Mouse (Mus musculus): Measurements from ENCODE around the gene Knstrn.

Knstrn gene

DNA sequence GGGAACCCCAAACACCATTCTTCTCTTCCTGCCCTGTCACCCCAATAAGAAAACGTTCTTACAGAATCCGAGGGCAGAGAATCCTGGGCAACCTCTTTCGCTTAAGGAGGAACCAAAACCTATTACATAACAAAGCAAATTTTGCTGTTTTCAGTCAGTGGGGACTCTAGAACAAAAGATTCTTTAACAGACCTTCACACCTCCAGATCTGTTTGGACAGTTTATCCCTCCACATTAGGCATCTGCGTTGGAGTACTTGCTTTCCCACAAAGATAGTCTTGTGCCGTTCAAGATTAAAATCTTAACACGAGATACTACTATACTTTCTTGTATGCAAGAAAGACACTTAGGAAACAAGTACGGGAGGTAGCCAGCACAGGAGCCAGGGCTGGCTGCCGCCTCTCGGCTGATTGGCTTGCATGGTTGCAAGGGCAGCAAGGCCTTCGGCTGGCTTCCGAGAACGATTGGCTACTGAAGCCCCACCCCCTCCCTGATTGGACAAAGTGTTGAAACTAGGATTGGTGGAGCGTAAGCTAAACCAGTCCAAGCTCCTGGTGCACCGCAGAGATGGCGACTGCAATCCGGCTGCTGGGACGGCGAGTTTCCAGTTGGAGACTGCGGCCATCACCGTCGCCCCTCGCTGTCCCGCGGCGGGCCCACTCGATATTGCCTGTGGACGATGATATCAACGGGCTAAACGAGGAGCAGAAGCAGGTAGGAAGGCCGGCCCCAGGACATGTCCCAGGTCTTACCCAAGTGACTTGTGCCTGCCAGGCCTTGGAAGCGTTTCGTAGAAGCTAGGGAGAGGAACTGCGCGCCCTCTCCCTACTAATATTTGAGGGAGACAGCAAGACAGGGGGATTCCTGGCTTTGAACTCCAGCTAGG is 47.9 kb downstream of the Knstrn start, which contains the start of gene Ivd:
Gene Ivd, plus strand, starts transcription at position 501 of the 886 bp plus-strand sequence.
- peak; percentile 93 for DNase-seq (ENCODE audit: extremely low read depth, insufficient read length, low spot score)

DNA sequence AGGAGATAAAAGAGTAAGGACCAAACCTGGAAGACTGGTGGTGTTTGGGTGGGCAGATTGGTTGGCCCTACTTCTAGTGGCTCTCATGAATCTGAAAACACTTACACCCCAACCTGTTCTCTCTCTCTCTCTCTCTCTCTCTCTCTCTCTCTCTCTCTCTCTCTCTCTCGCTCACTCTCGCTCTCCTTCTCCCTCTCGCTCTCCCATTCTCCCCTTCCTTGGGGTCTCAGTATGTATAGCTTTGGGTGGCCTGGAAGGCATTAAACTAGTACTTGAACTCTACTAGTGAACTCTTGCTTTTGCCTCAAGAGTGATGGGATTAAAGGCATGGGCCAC is 48.5 kb downstream of the Knstrn start:
- DNase-seq (ENCODE audit: extremely low read depth, insufficient read length, low spot score) = no peak

DNA sequence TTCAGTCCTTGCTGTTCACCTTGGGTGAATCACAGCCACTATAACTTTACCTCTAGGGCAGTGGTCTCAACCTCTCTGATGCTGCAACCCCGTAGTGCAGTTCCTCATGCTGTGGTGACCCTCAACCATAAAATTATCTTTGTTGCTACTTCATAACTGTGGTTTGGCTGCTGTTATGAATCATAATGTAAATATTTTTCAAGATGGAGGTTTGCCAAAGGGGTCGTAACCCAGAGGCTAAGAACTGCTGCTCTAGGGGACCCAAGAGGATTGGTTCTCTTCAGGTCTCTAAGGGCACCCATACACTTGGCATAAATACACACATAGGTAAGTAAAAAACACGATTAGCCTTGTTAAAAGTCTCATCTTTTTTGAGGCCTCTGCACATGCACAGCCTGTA is 56.8 kb downstream of the Knstrn start:
- no peak for DNase-seq (ENCODE audit: extremely low read depth, insufficient read length, low spot score)

DNA sequence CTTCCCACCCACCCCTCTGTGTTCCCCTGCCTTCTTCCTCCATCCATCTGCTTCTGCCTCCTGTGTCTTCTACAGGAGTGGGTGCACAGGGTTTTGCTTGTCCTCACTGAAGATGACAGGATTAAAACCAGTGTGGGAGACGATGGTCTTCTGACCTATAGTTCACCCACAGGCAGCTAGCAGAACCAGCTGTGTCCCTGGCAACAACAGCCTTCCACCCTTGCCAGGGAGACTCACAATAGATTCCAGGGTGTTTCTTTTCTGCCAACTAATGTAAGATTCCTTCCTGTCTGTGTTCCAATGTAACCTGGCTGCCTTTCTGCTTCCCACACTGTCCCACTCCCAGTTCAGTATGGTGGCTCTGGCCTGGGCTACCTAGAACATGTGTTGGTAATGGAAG is 57.2 kb downstream of the Knstrn start:
- no peak for DNase-seq (ENCODE audit: extremely low read depth, insufficient read length, low spot score)

DNA sequence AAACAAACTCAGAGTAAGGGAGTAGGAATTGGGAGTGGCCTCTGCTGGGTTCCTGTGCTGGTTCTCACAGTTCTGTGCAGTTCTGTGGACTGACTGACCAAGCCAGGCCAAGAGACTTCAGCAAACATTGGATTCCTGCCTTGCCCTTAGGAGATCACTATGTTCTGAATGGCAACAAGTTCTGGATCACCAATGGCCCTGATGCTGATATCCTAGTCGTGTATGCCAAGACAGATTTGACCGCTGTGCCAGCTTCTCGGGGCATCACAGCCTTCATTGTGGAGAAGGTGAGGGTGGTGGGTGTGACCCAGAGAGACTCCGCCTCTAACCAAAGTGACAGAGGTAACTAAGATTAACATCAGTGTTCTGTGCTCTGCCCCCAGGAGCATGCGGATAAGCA is 59.2 kb downstream of the Knstrn start:
- DNase-seq (ENCODE audit: extremely low read depth, insufficient read length, low spot score) = no peak

DNA sequence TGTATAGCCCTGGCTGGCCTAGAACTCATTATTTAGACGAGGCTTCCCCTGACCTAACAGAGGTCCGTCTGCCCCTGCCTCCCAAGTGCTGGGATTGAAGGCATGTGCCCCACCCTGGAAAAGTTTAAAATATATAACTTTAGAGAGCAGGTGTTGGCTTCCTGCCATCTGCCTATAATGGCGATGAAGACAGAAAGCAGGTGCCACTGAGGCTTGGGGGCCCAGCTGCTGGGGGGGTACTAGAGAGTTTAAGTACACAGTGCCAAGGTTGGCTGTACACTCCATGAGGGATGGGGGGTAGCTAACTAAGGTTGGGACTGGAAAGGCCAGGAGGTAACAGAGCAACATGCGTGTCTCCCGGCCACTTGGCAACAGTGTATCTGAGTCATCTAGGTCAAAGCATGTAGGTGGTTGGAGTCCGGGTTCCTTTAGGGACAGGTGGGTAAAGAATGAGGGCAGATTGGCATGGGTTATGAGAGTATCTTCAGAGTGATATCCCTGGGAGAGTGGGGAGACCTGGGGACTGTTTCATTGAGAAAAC is 60.2 kb downstream of the Knstrn start:
- DNase-seq (ENCODE audit: extremely low read depth, insufficient read length, low spot score) = no peak

DNA sequence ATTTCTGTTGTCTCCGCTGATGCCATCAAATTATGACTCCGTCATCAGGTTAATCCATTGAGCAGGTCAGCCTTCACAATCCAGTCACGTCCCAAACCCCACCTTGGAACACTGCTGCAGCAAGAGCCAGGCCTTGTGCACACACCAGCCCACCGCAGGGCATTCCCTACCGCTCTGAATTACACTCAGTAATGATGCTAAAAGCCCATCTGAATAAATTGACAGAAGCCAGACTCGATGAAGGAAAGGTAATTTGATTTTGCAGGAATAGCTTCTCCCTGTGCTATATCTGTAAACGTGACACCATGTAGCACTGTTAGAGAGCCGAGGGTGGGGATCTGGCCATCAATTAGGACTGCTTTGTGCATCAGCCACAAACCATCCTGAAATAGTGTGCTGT is 61.5 kb downstream of the Knstrn start:
- DNase-seq (ENCODE audit: extremely low read depth, insufficient read length, low spot score) = no peak

DNA sequence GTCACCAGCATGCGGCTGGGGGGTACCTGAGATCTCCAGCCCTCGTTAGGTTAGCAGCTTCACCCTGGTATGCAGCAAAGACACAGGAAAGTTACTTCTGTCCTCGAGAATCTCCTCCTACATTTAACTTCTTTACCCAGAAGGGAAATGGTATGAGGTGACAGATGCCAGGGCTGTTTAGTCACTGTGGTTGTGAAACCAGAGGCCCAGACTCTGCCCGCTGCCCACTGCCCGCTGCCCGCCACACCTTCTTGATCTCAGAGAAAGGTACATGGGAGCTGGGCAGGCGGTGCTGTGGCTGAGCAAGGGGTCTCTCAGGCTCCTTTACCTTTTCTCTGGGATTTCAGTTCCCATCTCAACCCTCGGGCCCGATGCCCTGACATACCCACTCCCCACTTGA is 62.6 kb downstream of the Knstrn start:
- peak; percentile 64 for DNase-seq (ENCODE audit: extremely low read depth, insufficient read length, low spot score)

DNA sequence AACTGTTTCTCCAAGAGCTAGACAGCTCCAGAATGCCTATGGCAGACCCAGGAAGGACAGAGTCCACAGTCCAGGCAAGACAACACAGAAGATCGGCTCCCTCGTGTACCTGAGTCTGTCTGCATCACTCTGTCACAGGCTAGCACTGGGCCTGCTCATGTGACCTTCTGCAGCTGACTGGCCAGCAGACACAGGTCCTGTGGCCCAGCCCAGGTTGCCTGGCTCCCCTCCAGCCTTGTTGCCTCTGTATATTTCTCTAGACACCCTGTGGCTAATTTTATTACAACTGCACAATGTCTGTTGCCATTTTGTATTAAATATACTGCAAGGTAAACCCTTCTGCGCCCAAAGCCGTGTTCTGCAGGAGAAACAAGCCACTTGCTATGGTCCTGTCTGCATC is 67.2 kb downstream of the Knstrn start:
- DNase-seq (ENCODE audit: extremely low read depth, insufficient read length, low spot score) = no peak

DNA sequence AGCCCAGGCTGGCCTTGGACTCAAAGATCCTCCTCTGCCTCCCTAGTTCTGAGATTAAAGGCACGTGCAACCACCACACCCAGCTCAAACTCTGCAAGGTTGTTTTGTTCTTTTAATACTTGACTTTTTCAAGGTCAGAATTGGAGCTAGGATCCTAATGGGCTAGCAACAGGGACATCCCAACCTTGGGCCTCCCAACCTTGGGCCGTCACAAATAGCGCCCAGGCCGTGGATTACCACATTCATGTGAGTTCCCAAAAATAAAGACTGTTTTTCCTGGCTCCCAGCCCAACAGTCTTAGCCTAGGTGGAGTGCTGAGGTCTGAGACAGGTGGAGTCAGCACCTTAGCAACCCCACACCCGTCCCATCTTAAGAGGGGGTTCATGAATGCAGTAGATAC is 68.2 kb downstream of the Knstrn start:
- DNase-seq (ENCODE audit: extremely low read depth, insufficient read length, low spot score) = no peak

DNA sequence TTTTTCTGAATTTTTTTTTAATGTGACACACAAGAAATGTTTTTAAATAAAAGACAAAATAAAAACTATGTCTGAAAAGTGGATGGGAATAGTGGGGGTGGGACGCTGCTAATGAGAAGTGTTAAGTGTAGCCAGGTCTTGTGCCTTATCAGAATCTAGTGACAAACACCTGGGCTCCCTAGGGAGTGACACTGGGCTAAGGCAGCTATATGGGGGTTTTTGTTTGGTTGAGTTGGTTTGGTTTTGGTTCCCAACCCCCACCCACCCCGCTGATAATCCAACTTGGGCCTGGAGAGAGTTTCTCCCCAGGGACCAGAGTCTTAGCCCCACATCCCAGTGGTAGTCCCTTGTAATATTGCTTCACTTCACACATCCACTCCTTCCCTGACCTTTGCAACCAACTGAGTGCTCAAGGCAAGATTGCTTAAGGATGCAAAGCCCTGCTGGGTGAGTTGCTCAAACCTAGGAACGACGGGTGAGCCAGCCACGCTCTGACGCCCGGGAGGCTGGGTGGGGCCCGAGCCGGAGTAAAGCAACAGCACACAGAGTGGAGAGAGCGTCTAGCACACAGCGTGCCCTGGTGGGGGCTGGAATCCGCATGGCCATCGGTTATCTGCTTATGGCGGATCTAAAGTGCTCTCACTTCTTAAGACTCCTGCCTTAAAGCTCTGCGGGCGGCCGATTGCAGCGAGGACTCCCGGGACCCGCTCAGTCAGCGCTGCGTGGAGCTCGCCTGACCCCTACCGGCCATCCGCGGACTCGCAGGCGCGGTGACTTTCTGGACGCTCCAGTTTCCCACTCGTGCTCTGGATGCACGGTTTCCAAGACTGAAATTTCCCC is 69.3 kb downstream of the Knstrn start:
- DNase-seq (ENCODE audit: extremely low read depth, insufficient read length, low spot score) = peak; percentile 93

DNA sequence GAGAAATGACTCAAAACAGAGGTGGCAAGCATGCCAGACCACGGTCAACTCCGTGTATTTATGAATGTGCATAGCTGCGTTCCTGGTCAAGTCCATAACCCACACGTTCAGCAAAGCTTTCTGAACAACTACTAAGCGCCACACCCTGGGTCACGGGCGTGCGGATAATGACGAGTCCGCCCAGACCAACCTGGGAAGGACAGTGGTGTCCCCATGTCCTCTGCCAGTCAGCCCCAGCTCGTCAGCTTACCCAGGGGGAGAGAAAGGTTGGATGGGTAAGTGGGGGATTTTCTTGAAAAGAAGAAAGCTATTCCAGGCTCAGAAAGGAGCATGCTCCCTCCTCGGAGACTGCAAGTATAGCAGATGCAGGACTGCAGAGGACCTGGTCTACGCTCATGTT is 73.6 kb downstream of the Knstrn start:
- DNase-seq (ENCODE audit: extremely low read depth, insufficient read length, low spot score) = no peak

DNA sequence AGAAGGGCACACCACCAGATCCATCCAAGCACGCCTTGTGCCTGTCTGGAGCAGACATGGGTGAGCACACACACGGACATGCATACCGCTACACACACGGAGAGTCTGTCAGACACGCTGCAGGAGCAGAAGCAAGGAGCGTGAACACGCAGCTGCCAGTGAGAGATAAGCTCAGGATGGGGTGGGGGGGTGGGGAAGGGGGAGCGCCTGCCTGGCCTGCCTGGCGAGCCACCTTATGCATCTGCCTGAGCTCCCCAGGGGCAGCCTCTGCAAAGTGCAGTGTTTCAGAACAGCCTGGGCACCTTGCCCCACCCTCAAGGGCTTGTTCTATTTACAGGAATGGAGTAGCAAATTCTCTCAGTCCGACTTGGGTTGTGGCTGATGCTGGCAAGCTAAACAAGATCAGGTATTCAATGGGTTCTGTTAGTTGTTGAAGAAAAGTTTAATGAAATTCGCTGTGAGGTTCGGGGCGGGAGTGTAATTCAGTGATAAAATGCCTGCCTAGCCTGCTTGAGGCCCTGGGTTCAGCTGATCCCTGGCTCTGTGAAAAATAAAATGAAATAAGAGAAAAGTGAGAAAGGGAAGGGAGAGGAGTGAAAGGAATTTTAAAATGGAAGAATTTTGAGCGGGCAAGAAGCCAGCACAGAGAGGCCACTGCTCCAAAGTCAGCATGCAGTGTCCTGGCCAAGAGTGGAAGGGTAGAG is 74.2 kb downstream of the Knstrn start:
- no peak for DNase-seq (ENCODE audit: extremely low read depth, insufficient read length, low spot score)

DNA sequence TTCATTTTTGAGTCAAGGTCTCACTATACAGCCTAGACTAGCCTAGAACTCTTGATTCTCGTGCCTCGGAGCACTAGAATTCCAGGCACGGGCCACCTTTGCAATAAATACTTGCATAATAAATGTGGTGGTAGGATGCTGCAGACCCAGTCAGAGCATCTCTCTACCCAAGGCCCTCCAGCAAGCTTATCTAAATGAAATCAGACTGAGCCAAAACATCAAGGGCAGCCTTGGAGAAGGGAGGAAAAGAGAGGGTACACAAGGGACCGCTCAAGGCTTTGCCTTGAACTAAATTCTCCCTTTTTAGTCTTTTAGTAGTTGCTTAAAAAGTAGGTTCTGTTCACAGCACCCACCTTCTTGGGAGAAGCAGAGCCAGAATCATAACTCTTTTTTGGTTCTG is 77.4 kb downstream of the Knstrn start:
- DNase-seq (ENCODE audit: extremely low read depth, insufficient read length, low spot score) = no peak

DNA sequence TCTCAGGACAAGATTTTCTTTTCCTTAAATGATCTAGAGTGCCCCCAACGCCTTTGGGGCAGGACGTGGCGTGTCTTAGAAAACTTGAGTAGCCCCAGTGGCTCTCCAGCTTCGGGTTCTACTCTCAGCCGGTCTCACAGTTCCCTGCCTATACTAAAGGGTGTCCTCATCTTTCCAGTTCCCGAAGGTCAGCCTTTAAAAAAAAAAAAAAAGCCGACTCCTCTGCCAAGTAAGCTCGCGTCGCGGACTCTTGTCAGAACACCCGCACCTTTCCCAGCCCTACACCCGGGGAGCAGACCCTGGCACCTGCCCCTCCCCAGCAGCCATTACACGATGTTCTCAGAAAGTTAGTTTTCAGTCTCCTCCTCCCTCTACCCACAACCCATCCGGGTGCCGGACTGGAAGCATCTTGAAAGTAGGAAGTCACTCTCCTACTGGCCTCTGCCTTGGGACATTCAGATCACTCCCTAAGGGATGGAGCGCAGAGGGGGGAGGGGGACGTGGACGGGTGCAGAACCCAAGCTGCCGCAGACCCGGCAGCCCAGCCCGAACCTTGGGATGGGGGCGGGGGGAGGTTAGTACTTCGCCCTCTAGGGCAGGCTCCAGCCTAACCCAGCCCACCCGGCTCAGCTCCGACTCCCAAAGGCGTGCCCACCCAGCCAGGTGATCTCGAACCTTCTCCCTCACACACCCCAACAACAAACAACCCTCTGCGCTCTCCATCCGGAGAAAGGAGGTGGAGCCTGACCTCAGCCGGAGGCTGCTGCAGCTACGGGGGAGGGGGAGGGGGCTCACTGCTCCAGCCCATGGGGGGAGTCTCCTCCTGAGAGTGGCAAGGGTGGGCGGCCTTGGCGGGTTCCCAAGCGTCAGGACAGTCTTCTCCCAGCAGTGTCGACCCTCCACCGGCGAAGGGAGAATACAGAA is 82.4 kb downstream of the Knstrn start:
- DNase-seq (ENCODE audit: extremely low read depth, insufficient read length, low spot score) = no peak

DNA sequence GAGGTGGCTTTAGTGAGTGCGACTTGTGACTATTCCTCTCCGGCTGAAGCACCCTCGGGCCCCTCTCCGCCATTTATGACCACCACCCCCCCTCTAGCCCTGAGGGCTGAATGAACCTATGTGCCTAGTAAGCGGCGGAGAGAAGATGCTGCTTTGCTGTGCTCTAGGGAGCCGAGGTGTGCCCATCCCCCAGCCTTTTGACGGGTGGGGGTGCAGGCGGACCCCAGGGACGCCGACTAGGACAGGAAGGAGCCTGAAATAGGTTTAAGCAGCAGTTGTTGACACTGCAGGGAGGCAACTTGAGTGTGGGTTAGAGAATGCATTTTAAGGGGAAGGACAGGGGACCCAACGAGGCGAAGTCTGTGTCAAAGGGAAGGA is 83.1 kb downstream of the Knstrn start:
- DNase-seq (ENCODE audit: extremely low read depth, insufficient read length, low spot score) = no peak

DNA sequence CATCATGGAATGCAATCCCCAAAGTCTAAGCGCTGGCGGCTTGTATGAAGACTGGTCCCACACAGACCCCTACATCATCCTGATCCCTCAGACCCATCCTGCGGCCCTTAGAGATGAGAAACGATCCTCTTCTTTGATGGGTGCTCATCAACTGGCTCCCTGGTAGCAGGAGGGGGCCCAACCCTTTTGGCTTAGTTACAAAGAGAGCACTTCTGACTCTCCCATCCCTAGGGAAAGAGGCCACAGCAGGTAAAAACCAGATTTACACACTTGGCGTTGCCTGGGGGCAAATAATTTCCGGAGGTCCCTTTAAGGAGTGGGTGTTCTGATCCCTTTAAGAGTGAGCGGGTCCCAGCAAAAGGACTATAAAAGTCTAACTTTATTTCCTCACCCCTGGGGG is 83.6 kb downstream of the Knstrn start:
- no peak for DNase-seq (ENCODE audit: extremely low read depth, insufficient read length, low spot score)

DNA sequence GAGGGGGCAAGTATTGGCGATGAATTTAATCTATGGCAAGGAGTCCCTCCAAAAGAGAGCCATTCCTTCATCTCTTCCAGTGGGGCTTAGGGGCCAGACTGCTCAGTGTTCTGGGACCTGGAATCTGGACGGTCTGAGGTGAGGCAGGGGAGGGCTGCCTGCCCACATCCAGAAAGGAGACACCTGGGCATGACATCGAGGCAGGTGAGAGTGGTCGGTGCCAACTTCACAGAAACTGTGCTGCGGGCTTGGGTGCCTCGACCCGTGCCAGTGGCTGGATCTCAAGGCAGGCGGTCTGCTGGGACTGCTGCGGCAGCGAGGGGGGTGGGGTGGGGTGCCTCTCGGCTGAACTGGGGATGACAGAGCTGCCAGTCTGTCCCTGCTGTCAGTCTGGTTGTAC is 84.0 kb downstream of the Knstrn start:
- no peak for DNase-seq (ENCODE audit: extremely low read depth, insufficient read length, low spot score)

DNA sequence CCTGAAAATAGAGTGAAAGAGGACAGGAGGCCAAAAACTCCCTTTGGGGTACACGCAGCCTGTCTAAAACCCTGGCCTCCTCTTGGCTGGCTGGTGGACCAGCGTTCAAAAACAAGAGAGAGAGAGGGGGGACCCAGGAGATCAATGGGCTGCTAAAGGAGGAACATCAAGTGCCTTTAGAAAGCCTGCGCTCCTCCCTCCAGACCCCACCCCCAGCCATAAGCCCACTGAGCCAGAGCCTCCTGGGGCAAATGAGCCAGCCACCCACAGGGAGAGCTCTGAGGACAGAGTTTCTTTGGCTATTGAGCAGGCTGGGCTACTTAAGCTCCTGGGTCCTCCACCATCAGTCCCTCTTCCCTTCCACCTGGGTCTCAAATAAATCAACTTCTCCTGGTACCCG is 85.0 kb downstream of the Knstrn start:
- no peak for DNase-seq (ENCODE audit: extremely low read depth, insufficient read length, low spot score)

DNA sequence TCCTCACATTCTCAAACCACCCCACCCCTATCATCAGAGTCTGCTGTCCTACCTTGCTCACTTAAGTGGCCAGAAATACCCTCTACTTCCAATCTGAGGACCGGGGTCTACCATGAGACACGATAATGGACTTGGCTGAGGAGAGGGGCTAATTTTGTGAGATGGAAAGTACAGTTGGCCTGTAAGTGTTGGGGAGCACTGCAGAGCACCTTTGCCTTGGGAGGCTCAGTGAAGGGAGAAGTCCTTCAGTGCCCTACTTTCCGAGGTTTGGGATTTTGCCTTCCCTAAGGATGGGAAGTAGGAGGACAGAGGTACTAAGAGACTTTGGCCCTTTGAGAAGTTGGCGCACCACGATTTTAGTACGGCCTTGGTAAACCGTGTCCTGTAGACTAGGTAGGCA is 85.5 kb downstream of the Knstrn start:
- DNase-seq (ENCODE audit: extremely low read depth, insufficient read length, low spot score) = no peak
